Mouse (Mus musculus): ENCODE measurements around the gene Gpd1l.

GRCm38 (mm10) chr9:114964093-114964492 is 30.3 kb upstream of the Gpd1l start:
- TF ChIP-seq TAL1 (IDR thresholded peaks at IDR 0.05; ENCODE audit: low read length) (no peak), GATA1 (IDR thresholded peaks at IDR 0.05; ENCODE audit: low read length) (no peak)

Data from erythroblast, embryonic 14.5 days (primary cell).